Mouse (Mus musculus) urinary bladder, postnatal 14 days (tissue): ENCODE data around the gene Prr12.
A peak's percentile ranks its signal among the peaks of the same experiment; 100 is the strongest.
"Not testable (repeated sequence)": the region's sequence is repeated elsewhere in the genome, so short reads cannot be mapped to it uniquely, and the experiment has no call there.

Experiments
- DNase-seq: peaks from one replicate; pipeline ENCODE4 v3.0.0; 2021; ENCODE audit warnings: low spot score

Prr12 gene

GRCm38 (mm10) chr7:45052862-45053116, at the start of gene Prr12:
Prr12 (minus strand) TSS chr7:45052881.
- no peak for DNase-seq

- no peak for DNase-seq
These were observed 49.8 kb upstream of the Prr12 start for GRCm38 (mm10) chr7:45102441-45102840.

GRCm38 (mm10) chr7:45100046-45100445, 47.4 kb upstream of the Prr12 start:
- DNase-seq, result no peak

GRCm38 (mm10) chr7:45098541-45099240, 46.0 kb upstream of the Prr12 start:
- DNase-seq, result no peak

- no peak for DNase-seq
These were observed 44.8 kb upstream of the Prr12 start for GRCm38 (mm10) chr7:45097479-45097878.

GRCm38 (mm10) chr7:45095965-45096364, 43.3 kb upstream of the Prr12 start:
- not testable (repeated sequence) for DNase-seq

- no peak for DNase-seq
These were observed 42.7 kb upstream of the Prr12 start for GRCm38 (mm10) chr7:45095367-45095766.

- DNase-seq, result no peak
These were observed 41.4 kb upstream of the Prr12 start for GRCm38 (mm10) chr7:45094121-45094520.

GRCm38 (mm10) chr7:45093516-45093905, 40.8 kb upstream of the Prr12 start:
- DNase-seq, result no peak

- no peak for DNase-seq
These were observed 40.3 kb upstream of the Prr12 start for GRCm38 (mm10) chr7:45092828-45093515.

GRCm38 (mm10) chr7:45092048-45092447, 39.4 kb upstream of the Prr12 start, which contains the start of gene Rcn3:
Rcn3 (minus strand) TSS chr7:45092221.
- DNase-seq, result peak; percentile 88

GRCm38 (mm10) chr7:45091001-45091990, 38.6 kb upstream of the Prr12 start:
- no peak for DNase-seq

GRCm38 (mm10) chr7:45090251-45090977, 37.7 kb upstream of the Prr12 start:
- DNase-seq, result no peak

GRCm38 (mm10) chr7:45088597-45088996, 35.9 kb upstream of the Prr12 start:
- DNase-seq, result no peak

- DNase-seq, result no peak
These were observed 33.4 kb upstream of the Prr12 start for GRCm38 (mm10) chr7:45086084-45086483.

- DNase-seq, result no peak
These were observed 30.7 kb upstream of the Prr12 start for GRCm38 (mm10) chr7:45083300-45083890.

- DNase-seq, result no peak
These were observed 30.0 kb upstream of the Prr12 start for GRCm38 (mm10) chr7:45082401-45083299.

- DNase-seq, result no peak
These were observed 28.3 kb upstream of the Prr12 start for GRCm38 (mm10) chr7:45081016-45081415.

GRCm38 (mm10) chr7:45079856-45080255, 27.2 kb upstream of the Prr12 start:
- DNase-seq, result peak; percentile 89

- DNase-seq, result peak; percentile 78
These were observed 25.8 kb upstream of the Prr12 start for GRCm38 (mm10) chr7:45078513-45078912.
